Mouse (Mus musculus) T-helper 1 cell (primary cell): ENCODE results near the gene Myo1e.

Experiments used
- in situ Hi-C: fragments of 300-600 bp; cut with MboI, MseI; formaldehyde crosslinking; loops from one replicate; pipeline ENCODE4 v1.15.1; 2025; ENCODE audit warnings: high pct_unique_total_duplicates

Gene Myo1e

GRCm38 (mm10) chr9:70207151-70207831 lies at the start of gene Myo1e:
Gene Myo1e (plus strand): TSS chr9:70207350.
- in situ Hi-C loops, result no loop called here

- in situ Hi-C loops, result no loop called here
These were observed 47.1 kb upstream of the Myo1e start for GRCm38 (mm10) chr9:70160071-70160470.

DNA sequence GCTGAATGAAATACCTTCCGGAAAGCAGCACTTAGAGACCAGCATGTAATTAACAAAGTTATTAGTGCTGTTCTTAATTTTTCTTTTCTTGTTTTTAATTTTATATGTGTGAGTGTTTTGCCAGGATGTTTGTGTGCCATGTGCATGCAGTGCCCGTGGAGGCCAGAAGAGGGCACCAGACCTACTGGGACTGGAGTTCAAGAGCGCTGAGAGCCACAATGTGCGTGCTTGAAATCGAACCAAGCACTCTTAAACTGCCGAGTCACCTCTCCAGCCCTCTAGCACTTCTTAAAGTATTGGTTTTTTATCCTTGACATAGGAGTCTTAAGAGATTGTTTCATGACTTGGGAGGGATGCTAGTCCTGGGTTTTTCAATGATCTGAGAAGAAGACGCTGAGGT lies 38.2 kb upstream of the Myo1e start:
- in situ Hi-C loops, result no loop called here

GRCm38 (mm10) chr9:70174291-70174848 lies 32.8 kb upstream of the Myo1e start:
- in situ Hi-C loops, result no loop called here

DNA sequence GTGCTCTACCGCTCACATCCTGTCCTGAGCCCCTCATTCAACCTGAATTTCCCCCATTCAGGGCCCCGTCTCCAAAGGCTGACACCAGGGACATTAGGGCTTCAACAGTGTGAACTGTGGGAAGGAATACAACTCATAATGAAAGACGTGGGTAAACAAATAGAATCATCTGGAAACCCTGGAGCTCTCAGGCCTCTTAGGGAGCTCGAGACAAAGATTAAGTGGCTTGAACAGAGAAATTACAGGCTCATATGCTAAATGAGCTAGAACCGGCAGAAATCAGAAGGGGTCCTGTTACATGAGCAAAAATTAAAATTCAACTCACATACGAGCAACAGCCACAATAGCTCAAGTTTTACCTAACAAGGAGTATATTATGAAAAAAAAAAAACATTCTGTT lies 32.3 kb upstream of the Myo1e start:
- in situ Hi-C loops, result no loop called here

DNA sequence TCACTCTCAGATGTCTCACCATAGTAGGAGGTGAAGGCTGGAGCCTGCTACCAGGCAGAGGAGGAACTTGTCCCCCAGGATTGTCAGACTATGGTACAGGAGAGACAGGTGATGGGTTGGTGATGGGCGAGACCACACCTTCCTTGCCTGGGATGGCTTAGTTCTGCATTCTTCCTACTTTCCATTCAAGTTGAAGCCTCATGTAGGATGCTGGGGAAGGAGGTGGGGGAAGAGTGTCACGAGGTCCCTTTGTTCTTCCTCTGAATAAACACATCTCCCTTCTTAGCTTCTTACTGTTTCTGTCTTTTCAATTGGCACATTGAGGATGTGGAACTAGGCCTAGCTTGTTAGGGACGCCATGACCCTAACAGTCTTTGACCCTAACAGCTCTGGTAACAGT lies 30.9 kb upstream of the Myo1e start:
- in situ Hi-C loops, result no loop called here

- in situ Hi-C loops, result no loop called here
These were observed 25.4 kb upstream of the Myo1e start for GRCm38 (mm10) chr9:70181719-70182118.

GRCm38 (mm10) chr9:70182639-70183038 lies 24.5 kb upstream of the Myo1e start:
- in situ Hi-C loops, result no loop called here

- in situ Hi-C loops, result loop anchor here (5.0 kb wide), 1 partner anchor 80 kb away; no protein-coding TSS in a partner anchor
These were observed 14.8 kb upstream of the Myo1e start for GRCm38 (mm10) chr9:70192336-70192735.

GRCm38 (mm10) chr9:70194622-70195021 lies 12.5 kb upstream of the Myo1e start:
- in situ Hi-C loops, result loop anchor here (5.0 kb wide), 1 partner anchor 82 kb away; no protein-coding TSS in a partner anchor

DNA sequence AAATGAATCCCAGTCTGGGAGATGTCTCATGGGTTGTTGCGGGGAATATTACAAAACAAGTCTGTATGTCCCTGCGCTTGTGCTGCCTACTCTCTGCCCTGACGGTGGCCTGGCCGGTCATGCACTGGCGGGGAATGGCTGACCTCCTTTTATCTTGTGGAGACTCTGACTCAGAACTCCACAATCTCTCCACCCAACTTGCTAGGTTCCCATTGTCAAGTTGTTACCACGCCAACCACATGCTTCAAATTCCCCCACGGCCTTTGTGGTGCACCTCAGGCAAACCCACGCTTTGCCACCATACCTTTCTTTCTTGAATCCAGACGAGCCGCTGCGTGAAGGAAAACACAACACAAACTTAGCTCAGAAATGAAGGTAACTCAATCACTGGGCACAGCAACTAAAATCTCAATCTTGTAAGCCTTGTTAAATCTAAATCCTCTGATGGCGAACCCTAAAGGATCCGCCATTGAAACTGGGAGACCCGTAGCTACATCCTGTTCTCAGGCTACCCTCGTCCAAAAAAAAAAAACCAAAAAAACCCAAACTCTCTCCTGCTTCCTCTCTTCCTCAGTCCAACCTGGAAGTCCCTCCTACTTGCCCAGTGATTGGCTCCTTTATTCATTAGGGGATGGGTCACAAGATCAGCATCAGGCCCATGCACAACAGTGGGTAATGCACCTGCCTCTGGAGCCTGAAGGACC lies 10.0 kb upstream of the Myo1e start:
- in situ Hi-C loops, result no loop called here

- in situ Hi-C loops, result no loop called here
These were observed 9.2 kb upstream of the Myo1e start for GRCm38 (mm10) chr9:70197992-70198391.

- in situ Hi-C loops, result no loop called here
These were observed 4.4 kb upstream of the Myo1e start for GRCm38 (mm10) chr9:70202753-70203152.

DNA sequence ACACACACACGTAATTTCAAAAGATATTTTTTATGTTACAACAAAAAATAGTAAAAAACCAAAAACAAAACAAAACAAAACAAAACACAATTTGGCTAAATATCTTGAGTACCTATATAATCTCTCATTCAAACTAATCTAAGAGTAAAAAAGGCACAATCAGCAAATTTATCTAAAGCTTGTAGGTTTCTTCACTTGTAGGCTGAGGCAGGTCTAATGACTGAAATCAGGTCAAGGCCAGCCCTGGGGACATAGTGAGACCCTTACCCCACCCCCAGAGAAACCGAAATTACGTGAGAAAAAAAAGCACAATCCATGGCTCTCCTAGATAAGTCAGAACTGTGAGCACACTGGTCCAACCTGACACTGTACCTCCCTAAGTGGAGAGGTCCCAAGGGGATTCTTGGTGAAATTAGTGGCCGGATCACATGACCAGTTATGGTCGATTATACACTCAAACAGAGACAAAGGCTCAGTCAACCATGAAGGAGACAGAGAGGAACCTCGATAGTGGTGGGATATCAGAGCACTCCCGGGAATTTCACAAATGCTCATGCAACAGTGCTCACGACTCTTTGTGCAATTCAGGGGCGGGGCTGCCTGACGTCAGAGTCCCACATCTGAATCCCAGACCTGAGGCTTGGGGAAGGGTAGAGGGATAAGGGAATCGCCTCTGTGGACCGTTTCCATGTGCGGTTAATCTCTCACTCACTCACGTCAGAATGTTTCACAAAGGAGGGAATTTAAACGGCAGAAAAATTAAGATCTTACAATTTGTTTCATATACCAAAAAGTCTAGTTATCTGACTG lies 3.7 kb upstream of the Myo1e start:
- in situ Hi-C loops, result no loop called here

- in situ Hi-C loops, result no loop called here
These were observed 901 bp downstream of the Myo1e start for GRCm38 (mm10) chr9:70207981-70208521.

GRCm38 (mm10) chr9:70208751-70209150 lies 1.6 kb downstream of the Myo1e start:
- in situ Hi-C loops, result no loop called here

DNA sequence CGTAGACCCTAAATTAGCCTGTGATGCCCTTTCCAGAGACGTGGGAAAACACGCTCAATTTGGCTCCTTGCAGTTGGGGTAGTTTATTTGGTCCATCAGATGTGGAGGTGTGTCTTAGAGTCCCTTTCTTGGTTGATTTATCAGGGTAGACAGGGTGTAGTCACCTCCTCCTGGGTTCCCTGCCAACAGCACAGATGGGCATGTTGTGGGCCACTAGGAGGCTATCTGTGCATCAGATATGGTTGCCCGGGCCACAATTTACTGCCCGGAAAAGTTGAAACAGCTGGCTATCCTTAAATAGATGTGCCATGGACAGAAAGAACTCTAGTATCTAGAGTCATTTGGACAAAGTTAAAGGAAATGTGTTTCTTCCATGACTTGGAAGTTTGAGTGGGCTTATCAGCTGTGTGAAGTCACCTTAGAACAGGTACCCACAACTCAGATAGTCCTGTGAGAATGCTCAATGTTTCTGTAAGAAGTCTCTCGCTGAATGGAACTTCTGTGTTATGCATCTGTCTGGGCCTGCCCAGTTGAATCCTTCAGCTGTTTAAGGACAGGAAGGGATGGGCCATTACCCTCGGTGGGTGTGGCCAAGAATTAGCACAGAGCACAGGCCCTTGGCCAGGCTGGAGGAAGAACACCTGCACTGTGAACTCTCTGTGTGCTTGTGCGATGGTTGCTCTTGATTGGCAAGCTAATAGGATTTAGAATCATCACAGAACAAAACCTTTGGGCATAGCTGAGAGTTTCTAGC lies 2.3 kb downstream of the Myo1e start:
- in situ Hi-C loops, result no loop called here

- in situ Hi-C loops, result no loop called here
These were observed 4.5 kb downstream of the Myo1e start for GRCm38 (mm10) chr9:70211638-70212037.

DNA sequence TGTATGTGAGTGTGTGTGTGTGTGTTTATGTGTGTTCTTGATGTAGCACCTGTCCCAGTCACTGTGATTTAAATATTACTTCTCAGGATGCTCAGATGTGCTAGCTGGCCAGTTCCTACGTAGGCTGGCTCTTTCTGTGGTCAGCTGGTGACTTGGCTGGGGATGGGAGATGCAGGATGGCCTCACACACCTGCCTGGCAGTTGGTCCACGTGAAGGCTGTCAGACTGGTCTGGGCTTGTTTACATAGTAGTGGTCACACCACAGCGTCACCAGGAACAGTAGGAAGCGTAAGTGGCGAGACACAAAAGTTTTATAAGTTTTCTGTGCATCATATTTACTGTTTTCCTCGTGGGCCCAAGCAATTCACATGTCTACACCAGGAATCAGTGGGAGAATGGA lies 9.4 kb downstream of the Myo1e start:
- in situ Hi-C loops, result no loop called here

- in situ Hi-C loops, result no loop called here
These were observed 12.3 kb downstream of the Myo1e start for GRCm38 (mm10) chr9:70219295-70219931.
